Mouse (Mus musculus): ENCODE data around the gene Hist1h4m.
"Not testable (repeated sequence)": the region's sequence is repeated elsewhere in the genome, so short reads cannot be mapped to it uniquely, and the experiment has no call there.

Gene Hist1h4m

GRCm38 (mm10) chr13:21811074-21811473 is 472 bp upstream of the Hist1h4m start:
- DNase-seq, result not testable (repeated sequence)

- not testable (repeated sequence) for DNase-seq
Measured at GRCm38 (mm10) chr13:21812092-21812491, 546 bp downstream of the Hist1h4m start.

- not testable (repeated sequence) for DNase-seq
Measured at GRCm38 (mm10) chr13:21820082-21820890, 8.7 kb downstream of the Hist1h4m start.

GRCm38 (mm10) chr13:21828511-21828910 is 17.0 kb downstream of the Hist1h4m start:
- no peak for DNase-seq

GRCm38 (mm10) chr13:21830344-21830743 is 18.8 kb downstream of the Hist1h4m start:
- DNase-seq, result no peak

- peak; percentile 29 for DNase-seq
Measured at GRCm38 (mm10) chr13:21831418-21832394, 20.2 kb downstream of the Hist1h4m start, which contains the start of gene Hist1h4n. Gene Hist1h4n, minus strand, starts transcription at chr13:21832196.

GRCm38 (mm10) chr13:21833461-21833860 is 21.9 kb downstream of the Hist1h4m start, which contains the start of the genes Hist1h2ap and Hist1h2br:
Gene Hist1h2ap, minus strand, starts transcription at chr13:21833507.
Gene Hist1h2br, plus strand, starts transcription at chr13:21833743.
- DNase-seq, result not testable (repeated sequence)

- not testable (repeated sequence) for DNase-seq
Measured at GRCm38 (mm10) chr13:21840508-21840907, 29.0 kb downstream of the Hist1h4m start.

GRCm38 (mm10) chr13:21846356-21846755 is 34.8 kb downstream of the Hist1h4m start:
- DNase-seq, result not testable (repeated sequence)

GRCm38 (mm10) chr13:21847883-21848282 is 36.3 kb downstream of the Hist1h4m start:
- no peak for DNase-seq

GRCm38 (mm10) chr13:21850696-21851095 is 39.1 kb downstream of the Hist1h4m start:
- not testable (repeated sequence) for DNase-seq

- no peak for DNase-seq
Measured at GRCm38 (mm10) chr13:21852215-21852945, 40.8 kb downstream of the Hist1h4m start.

- peak; percentile 79 for DNase-seq
Measured at GRCm38 (mm10) chr13:21855146-21855545, 43.6 kb downstream of the Hist1h4m start.

- DNase-seq, result peak; percentile 23
Measured at GRCm38 (mm10) chr13:21855698-21856162, 44.2 kb downstream of the Hist1h4m start.

- no peak for DNase-seq
Measured at GRCm38 (mm10) chr13:21861608-21862007, 50.1 kb downstream of the Hist1h4m start.

Data from right cerebral cortex, postnatal 25 days (tissue).